Mouse (Mus musculus) large intestine, adult 2 months (tissue): Measurements from ENCODE around the gene Tmem130. TPM values are rescaled to one million over a fixed set of nuclear protein-coding genes. Genes with fewer than 3 reads are reported as not detected.
"Not testable (repeated sequence)": the region's sequence is repeated elsewhere in the genome, so short reads cannot be mapped to it uniquely, and the experiment has no call there.

Source experiments
- DNase-seq: peaks from one replicate; pipeline ENCODE4 v3.0.0-alpha.2; 2012; ENCODE audit warnings: low read depth, low spot score
- WGBS: fragments of 180-500 bp; shearing (Covaris S2); methylation state at CpG from one replicate; pipeline ENCODE4 v1.1.7; 2018; 5-methylcytosine and 5-hydroxymethylcytosine counted together
- polyA plus RNA-seq: library from polyadenylated mRNA; depleted of rRNA; stranded (reverse); fragments of >200 nt; gene quantifications from 2 replicates; pipeline ENCODE4 v1.2.3, GENCODE M21; 2012; rRNA removed

Gene Tmem130
- 1.2 and 1.5 TPM in 2 replicates for polyA plus RNA-seq

DNA sequence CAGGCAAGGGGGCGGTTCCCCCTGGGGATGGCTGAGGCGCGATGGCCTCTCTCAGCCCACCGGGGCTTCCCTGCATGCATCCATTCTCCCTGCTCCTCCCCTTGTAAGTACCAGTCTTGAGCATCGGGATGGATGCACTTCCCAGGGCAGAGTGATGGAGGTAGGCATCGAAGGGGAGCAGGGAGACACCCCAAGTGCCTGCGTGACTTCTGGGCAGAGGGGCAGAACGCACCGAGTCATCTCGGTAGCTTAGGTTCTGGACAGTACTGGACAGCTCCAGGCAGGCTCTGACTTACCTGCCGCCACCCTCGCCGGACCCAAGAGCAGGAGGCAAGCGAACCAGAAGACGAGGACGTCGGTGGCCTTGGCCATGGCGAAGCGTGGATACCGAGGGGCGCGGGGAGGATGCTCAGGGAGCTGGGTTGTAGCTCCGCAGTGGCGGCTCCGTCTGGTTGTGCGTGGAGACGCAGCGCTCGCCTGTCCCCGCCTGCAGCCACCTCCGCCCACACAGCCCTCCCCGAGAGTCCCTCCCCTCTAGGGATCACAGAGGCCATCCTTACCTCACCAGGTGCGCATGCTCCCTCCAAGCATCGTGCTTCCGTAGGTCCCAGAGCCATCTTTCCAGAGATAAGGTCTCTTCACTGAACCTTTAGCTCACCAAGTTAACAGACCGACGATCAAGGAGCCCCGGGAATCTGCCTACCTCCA is at the start of gene Tmem130:
Tmem130 (minus strand) TSS at position 658 of the 708 bp plus-strand sequence.
- WGBS = 3% methylated on average over 38 of the region's 38 CpGs
- peak; percentile 11 for DNase-seq

DNA sequence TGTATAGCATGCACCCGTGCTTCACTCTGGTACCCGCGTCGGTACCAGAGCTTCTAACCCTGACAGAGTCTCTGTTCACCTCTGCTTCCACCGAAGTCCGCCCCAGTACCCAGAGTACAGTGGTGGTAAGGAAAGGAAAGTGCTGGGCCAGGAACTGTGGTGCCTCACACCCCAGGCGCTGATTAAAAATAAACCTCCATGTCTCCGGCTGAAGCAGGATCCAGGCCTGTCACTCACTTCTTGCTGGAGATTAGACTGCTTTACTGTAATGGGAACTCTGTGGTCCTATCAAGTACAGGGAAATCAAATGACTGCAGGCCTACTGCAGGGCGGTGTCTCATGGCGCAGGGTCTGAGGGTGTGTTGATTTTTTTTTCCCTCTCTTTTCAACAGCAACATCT is 45.3 kb upstream of the Tmem130 start:
- 95% methylated on average over 10 of the region's 10 CpGs for WGBS

DNA sequence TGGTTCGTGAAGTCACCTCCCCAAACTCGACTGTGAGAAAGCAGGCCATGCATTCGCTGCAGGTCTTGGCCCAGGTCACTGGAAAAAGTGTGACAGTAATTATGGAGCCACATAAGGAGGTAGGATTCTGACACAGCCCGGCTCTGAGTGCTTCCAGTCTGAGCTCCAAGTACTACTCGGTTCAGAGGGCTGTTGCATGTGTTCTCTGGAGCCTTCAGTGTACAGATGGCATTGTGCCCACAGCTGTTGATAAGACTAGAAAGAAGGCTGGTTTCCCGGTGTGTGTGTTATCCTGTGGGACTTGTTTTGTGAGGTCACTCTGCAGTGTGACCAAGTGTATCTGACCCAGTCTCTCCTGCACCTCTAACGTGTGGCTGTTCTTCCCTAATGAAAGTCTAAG is 42.6 kb upstream of the Tmem130 start:
- 77% methylated on average over 7 of the region's 7 CpGs for WGBS
- DNase-seq = no peak

More for the DNA sequence above, 45.3 kb upstream of the Tmem130 start:
- DNase-seq = no peak

DNA sequence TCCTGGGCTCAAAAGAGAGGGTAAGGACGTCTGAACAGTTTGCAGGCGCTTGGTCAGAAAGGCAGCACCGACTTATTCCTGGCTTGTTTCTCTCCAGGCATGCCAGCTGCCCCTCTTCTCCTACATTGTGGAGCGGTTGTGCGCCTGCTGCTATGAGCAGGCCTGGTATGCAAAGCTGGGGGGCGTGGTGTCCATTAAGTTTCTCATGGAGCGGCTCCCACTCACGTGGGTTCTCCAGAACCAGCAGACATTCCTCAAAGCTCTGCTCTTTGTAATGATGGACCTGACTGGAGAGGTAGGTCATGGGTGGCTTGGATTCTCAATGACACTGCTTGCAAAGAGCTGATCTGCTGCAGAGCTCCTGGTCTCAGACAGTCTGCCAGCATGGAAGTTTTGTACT is 41.4 kb upstream of the Tmem130 start:
- 92% methylated on average over 8 of the region's 8 CpGs for WGBS
- no peak for DNase-seq

DNA sequence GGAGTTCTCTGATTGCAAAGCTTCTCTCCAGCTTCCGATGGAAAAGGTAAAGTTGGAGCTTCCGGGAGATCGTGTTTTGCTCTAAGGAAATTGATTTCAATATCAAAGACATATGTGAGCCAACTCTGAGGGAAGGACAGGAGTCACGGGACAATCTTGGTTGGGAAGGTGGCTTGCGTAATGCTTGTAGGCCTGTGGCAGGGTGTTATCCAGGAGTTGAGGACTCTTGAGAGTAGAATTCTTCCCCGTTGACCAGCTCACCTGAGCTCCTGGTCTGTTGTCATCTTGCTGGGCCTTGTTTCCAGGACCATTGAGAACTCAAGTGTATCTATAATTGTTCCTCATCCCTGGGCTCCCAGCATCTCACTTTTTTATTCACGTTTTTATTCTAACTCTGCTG is 35.5 kb upstream of the Tmem130 start:
- 95% methylated on average over 7 of the region's 7 CpGs for WGBS
- no peak for DNase-seq

DNA sequence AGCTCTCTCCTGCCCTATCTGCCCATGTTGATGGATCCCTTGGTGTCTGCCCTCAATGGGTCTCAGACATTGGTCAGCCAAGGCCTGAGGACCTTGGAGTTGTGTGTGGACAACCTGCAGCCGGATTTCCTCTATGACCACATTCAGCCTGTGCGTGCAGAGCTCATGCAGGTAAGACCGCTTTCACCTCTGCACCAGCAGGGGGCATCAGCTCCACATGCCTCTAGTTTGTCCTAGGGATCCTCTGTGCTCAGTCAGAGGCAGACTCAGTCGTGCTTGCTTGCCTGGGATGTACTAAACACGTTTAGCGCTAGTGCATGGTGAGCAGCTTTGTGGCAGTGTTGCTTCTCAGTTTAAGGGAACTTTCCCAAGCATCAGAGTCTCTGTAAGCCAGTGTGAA is 33.1 kb upstream of the Tmem130 start:
- DNase-seq = no peak
- 65% methylated on average over 6 of the region's 6 CpGs for WGBS

DNA sequence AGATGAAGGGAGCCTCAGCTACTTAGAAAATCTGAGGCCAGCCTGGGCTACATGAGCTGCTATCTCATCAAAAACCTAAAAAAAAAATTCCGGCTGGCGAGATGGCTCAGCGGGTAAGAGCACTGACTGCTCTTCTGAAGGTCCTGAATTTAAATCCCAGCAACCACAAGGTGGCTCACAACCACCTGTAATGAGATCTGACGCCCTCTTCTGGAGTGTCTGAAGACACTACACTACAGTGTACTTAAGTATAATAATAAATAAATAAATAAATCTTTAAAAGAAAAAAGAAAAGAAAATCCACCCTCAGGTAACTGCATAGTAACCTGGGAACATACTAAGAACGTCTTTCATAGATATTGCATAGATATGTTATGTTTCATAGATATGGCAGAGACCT is 31.8 kb upstream of the Tmem130 start:
- DNase-seq = no peak
- WGBS = 87% methylated on average over 5 of the region's 5 CpGs

DNA sequence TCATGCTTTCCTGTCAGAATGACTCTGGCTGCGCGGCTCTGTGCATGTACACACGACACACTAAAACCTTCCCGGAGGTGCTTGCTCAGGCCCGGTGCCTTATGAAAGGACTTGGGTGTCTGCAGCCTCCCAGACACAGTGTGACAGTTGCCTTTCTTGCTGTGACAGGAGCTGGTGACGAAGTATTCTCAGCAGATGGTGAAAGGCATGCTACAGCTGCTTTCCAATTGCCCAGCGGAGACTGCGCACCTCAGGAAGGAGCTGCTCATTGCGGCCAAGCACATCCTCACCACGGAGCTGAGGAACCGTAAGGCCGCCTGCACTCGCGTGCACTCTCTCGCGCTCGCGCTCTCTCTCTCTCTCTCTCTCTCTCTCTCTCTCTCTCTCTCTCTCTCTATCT is 24.8 kb upstream of the Tmem130 start:
- 96% methylated on average over 18 of the region's 18 CpGs for whole genome bisulfite sequencing
- no peak for DNase-seq

DNA sequence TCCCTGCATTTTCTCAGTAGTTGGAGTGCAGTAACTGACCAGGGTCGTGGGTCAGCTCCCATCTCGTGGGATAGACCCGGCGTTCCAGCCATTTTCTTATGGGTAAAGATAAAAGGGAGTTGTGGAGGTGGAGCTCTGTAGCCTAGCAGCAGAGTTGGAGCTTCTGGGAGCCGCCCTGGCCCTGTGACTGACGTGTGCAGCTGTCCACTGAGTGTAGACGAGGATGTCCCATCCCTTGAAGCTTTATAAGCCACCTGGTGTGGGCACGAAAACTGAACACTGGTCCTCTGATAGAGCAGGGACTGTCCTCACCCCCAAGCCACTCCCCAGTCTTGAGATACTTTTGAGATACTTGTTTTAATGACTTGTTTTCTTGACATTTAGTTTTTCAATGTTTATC is 19.0 kb upstream of the Tmem130 start:
- no peak for DNase-seq
- WGBS = 78% methylated on average over 8 of the region's 8 CpGs

DNA sequence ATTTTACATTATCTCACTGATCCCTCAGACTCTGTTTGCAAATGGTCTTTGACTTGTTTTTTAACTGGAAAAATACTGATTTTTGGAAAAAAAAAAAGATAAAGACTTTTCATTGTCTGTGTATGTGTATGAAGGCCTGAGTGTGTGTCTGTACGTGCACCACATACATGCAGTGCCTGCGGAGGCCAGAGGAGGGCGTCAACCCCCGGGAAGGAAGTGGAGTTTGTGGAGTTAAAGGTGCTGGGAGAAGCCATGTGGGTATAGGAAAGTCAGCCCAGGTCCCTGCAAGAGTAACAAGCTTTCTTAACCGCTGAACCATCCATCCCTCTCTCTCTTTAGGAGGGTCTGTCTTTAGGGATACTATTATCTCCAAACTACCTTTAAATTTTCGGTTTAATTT is 11.6 kb upstream of the Tmem130 start:
- 90% methylated on average over 6 of the region's 6 CpGs for WGBS
- no peak for DNase-seq

DNA sequence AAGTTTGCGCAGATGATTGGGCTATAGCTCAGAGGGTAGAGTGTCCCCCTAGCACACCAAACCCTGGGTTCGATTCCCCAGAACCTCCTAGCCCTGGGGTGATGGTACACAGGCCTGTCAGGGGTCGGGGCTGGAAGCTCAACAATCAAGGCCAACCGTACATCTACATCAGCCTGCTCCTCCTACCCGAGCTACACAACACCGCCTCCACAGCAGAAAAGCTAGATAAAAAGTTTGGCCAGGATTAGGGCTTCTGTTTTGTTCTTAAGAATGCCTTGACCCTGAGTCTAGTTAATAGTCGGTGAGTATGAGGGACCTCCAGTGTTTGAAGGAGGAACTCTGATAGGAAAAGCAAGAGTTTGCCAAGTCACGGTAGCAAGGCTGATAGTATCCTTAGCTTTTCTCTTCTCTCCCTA is 7.5 kb upstream of the Tmem130 start:
- no peak for DNase-seq
- WGBS = 8% methylated on average over 8 of the region's 8 CpGs

DNA sequence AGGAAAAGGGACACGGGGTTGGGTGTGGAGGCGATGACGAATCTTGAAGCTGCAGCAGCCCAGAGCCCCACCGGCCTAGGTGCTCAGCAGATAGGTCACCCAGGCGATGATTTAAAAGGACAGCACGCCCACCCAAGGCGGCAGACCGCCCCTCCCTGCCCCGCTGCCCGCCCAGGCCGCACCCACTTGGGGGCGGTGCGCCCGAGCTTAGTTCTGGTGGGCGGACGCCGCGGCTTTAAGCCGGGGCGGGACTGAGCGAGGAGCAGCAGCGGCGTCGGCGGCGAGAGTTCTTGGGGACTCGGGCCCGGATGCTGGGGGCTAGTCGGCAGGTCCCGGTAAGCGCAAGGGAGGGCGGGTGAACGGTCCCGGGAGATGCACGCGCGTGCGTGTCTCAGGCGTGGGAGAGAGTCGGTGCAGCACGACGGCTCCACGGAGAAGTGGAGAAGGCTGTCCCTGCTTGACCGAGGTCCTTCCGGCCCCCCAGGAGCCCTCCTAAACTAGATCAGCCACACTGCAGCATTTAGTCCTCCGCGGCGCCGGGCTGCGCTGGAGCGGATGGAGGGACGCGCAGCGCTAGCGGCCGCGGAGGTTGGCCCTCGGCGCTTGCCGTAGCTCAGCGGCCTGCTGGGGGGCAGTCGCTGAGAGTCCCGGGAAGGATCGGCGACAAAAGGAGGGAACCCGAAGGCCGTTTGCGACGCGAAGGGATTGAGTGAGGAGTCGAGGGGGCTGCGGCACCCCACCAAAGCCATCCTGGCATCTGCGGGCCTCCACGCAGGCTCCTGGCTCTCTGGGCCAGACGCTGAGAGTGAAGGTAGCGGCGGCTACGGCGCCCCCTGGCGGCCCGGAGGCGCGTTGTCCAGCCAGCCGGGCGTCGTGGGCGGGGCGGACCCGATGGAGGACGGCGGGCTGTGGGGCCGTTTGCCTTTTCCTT is 6.6 kb upstream of the Tmem130 start:
- peak; percentile 54 for DNase-seq
- under 1% methylated on average over 92 of the region's 92 CpGs for WGBS

DNA sequence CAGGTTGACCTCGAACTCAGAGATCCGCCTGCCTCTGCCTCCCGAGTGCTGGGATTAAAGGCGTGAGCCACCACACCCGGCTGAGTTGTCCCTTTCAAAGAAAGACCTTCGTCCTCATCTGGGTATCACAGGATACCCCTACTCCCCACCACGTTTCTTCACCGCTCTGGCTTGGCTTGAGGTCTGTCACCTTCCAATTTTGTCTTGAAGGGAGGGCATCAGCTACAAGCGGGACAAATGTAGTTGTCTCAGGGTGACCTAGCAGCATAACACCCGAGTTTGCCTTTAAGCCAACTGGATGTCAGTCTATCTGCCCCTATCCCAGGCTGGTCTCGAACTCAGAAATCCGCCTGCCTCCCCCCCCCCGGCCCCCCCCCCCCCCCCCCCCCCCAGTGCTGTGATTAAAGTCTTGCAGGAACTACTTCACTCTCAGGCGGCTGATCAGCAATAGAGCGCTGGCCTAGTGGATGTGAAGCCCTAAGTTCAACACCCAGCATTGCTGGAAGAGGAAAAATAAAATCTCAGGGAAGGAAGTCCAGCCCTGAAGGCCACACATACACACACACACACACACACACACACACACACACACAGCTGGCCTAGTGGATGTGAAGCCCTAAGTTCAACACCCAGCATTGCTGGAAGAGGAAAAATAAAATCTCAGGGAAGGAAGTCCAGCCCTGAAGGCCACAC is 5.6 kb upstream of the Tmem130 start, which contains the start of gene Trrap:
Trrap (plus strand) TSS at position 627 of the 693 bp plus-strand sequence.
- DNase-seq = not testable (repeated sequence)
- 78% methylated on average over 15 of the region's 15 CpGs for WGBS

DNA sequence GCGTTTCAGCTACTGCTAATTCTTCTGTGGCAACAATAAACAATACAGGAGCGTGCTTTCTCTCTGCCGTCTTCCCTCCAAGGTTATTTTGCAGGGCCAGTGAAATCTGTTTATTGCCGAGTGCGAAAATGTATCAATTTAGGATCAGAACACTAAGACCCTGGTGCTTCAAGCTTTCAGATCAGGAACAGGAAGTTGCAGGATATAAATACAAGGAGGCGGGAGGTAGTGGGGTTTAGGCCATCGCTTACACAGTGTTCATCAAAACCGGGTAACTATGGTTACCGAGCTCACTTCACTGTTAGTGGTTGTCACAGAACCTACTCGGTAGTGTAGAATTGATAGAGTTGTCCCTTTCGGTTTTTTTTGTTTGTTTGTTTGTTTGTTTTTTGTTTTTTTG is 5.0 kb upstream of the Tmem130 start:
- WGBS = 68% methylated on average over 11 of the region's 11 CpGs
- no peak for DNase-seq

DNA sequence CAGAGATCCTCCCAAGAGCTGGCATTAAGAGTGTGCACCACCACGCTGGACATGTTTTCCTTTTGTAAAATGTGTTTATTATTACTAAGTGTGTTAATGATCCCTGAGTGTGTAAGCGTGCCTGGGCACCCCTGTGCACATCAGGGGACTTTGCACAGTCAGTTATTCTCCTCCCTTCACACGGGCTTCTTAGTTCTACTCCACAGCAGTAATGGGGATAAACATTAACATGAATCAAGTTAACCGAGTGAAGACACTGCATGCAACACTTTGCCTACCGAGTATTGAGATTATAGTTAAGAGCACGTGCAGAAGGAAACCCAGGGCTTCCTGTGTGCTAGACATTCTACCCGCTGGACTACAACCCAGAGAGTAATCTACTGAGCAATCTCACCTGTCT is 4.4 kb upstream of the Tmem130 start:
- WGBS = 28% methylated on average over 7 of the region's 7 CpGs

DNA sequence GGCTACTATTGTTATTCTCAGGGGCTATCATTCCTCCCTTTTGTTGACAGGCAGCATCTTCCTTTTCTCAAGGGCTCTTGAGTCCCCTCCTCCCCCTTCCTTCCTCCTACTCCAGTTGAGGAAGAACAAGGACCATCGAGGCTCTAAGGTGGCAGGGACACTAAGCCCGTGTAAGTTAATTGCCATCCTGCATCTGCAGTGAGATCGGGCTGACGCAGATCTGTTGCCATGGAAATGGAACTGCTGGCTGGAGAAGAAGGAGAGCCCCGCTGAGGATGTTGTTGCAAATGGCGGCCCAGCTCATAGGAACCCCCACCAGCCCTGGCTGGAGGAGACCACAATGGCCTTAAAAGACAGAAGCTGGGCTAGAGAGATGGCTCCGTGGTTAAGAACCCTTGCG is 3.2 kb downstream of the Tmem130 start:
- 23% methylated on average over 8 of the region's 8 CpGs for WGBS

More for the DNA sequence above, 4.4 kb upstream of the Tmem130 start:
- DNase-seq = no peak

DNA sequence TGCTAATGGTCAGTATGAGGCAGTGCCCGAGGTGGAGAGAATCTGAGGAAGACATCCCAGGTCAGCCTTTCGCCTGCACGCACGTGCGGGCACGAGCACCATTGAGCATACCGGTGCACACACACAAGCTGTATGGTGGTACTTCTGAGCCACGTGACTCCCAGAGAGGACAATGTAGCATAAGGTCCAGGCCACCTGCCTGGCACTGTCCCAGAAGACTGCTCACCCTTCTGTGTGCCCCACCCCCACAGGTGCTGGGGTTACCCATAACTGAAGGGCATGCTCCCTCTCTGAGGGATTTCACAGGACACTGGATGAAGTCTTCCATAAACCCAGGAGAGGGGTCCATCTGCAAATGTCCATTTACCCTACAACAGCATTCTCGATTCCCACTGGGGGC is 4.2 kb downstream of the Tmem130 start:
- WGBS = 83% methylated on average over 9 of the region's 9 CpGs
- no peak for DNase-seq

More for the DNA sequence above, 3.2 kb downstream of the Tmem130 start:
- no peak for DNase-seq

DNA sequence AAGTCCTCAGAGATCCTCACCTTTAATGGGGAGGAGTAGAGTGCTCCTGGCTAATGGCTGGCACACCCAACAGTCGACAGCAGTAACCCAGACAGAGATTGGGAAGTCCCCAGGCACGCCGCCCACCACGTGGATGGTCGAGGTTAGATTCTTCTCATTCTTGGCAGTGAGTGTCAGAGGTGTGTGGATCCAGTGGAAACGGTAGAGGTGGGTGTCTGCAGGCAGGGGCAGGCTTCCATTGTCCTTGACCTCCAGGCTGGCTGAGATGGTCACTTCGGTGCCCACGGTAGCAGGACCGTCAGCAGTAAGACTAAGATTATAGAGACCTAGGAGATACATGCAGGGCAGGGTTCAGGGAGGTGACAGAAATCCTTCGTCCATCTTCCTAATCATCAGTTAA is 6.4 kb downstream of the Tmem130 start:
- WGBS = 51% methylated on average over 10 of the region's 10 CpGs
- no peak for DNase-seq

DNA sequence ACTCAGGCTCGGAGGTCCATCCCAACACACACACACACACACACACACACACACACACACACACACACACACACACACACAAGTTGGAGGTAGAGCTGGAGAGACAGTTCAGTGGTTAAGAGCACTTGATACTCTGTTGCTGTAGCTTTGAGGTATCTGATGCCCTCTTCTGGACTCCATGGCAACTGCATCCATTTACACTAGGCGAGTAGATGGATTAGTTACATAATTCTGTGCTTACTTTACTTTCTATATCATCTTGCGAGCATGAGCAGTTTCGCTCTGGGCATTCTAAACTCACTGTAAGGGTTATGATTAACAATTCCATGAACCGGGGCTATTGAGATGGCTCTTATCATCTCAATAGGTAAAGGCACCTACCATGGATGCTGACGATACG is 8.6 kb downstream of the Tmem130 start:
- peak; percentile 14 for DNase-seq
- 42% methylated on average over 7 of the region's 7 CpGs for WGBS

DNA sequence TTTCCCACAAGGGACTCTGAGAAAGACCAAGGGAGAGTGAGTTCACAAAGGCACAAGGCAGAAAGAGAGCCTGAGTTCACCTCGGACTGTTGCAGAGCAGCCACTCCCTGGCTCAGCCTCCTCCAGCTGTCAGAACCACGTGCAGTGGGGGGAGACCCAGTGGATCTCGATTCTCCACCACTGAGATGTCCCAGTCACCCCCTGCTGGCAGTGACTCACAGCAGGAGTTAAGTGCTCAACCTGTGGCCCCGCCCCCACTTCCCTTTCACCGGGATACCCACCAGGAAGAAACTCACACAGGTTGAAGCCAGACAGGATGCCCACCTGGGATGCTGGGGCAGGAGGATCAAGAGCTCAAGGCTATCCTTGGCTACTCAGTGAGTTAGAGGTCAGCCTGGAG is 9.2 kb downstream of the Tmem130 start:
- no peak for DNase-seq
- WGBS = 2% methylated on average over 5 of the region's 5 CpGs
